Mouse (Mus musculus) embryonic stem cell, embryonic (primary cell): Measurements from ENCODE around the gene Ess2.

Experiments
- CTCF ChIA-PET, 4 experiments: fragments of 300-600 bp in 2 of 4; fragments of 350-600 bp in 2 of 4; sonication (Branson Sonifier 250); formaldehyde crosslinking; loops; one replicate each; lab custom pipeline; 2022; ENCODE audit warnings: inconsistent platforms in 2 of 4; lab: Charles Lee
- POLR2A ChIA-PET, 4 experiments: fragments of 300-600 bp in 2 of 4; fragments of 350-600 bp in 2 of 4; sonication (Branson Sonifier 250); formaldehyde crosslinking; loops; one replicate each; lab custom pipeline; 2022; ENCODE audit warnings: antibody characterized with exemption in 4 of 4, inconsistent platforms in 1 of 4; lab: Charles Lee

Gene Ess2

DNA sequence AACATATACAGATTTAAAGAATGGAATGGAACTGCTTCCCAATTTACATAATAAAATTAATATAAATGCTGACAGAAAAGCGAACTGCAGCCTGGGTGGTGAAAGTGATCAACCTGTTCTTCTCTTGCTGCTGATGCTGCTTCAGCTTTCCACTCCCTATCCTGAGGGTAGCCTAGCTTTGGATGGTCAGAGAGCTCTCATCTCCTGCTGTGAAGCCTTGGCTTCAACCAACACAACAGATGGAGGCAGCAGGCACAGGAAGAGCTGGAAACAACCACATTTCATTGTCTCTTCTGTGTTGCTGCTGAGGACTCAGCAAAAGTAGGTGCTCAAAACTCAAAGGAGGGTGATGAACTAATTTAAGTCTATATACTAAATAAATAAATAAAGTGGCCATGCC, 59.3 kb downstream of the Ess2 start:
- POLR2A ChIA-PET = interaction anchor here in 1 of 4 experiments (1.5 kb wide), 1 partner anchor 18 kb away, joined by 3 read pairs; no protein-coding TSS in a partner anchor
- CTCF ChIA-PET = interaction anchor here in 1 of 4 experiments (0.8 kb wide), 1 partner anchor 27 kb away, joined by 3 read pairs; no protein-coding TSS in a partner anchor

DNA sequence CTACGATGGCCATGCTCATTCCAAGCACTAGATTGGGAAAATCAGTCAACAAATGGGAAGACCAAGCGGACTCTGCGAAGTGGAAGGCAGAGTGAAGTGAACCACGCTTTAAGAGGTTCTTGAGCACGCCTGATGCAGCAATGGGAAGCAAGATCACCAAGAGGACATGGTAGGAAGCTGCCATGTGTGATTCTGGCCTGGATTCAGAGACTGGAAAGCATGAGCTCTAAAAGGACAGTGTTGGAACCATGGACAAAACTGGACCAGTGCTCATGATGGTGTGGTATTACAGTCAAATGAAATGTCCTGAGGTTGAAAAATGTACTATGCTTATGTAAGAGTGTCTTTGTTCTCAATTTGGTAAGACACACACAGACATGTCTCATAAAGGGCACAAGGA, 59.8 kb downstream of the Ess2 start:
- POLR2A ChIA-PET = interaction anchor here in 1 of 4 experiments (0.9 to 1.5 kb wide), 2 partner anchors 17 to 56 kb away, joined by 3 read pairs; no protein-coding TSS in a partner anchor
- CTCF ChIA-PET = interaction anchor here in 1 of 4 experiments (0.6 kb wide), 1 partner anchor 35 kb away, joined by 3 read pairs; no protein-coding TSS in a partner anchor
